Mouse (Mus musculus): ENCODE measurements at regions not wholly inside any gene's neighbourhood (a gene's known extent, or its start where the extent isn't known, plus 50 kb on each side); places are given as distances from the start of the nearest gene placed in this dataset.

DNA sequence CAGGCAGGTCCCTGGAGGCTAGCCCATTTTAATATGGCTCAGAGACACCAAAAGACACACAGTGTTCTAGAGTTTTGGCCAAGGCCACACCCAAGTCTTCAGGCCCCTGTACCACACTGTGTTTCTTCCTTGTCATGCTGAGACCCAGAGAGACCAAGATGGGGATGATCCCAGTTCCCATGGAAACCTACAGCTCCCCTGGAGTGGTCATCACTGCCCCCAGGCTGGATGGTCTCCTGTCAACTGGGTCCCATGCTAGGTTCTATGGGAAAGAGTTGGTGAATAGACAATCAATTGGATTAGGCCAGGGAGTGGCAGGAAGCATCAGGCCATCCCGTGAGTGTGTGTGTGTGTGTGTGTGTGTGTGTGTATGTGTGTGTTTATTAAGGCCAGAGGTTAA, 80.5 kb upstream of the Tle3 start:
- Histone ChIP-seq H3K36me3 (ENCODE audit: control insufficient read depth, insufficient read depth, low read length) (no peaks in the 10 kb centered on the region), H3K9me3 (ENCODE audit: control insufficient read depth, low read depth, low read length) (no peaks in the 10 kb centered on the region), H3K4me2 (replicated peaks; ENCODE audit: low read depth, low read length) (no peak overlapping the region), H3K27me3 (ENCODE audit: control insufficient read depth, insufficient read depth, low read length) (no peaks in the 10 kb centered on the region), H3K4me3 (ENCODE audit: low read depth, low read length) (no peak overlapping the region), H3K4me1 (ENCODE audit: control insufficient read depth, insufficient read depth, low read length) (0 out of 2 replicates have a peak, but pooled peaks cover 2% of the 10 kb centered on the region), H3K9ac (replicated peaks; ENCODE audit: low read depth, low read length) (no peak overlapping the region), H3K27ac (ENCODE audit: low read length) (no peak overlapping the region)
- ATAC-seq (ENCODE audit: insufficient number of reproducible peaks, insufficient read depth, low FRiP score, low read depth), result no peak
- WGBS, result 71% methylated on average over 1 of the region's 1 CpGs

DNA sequence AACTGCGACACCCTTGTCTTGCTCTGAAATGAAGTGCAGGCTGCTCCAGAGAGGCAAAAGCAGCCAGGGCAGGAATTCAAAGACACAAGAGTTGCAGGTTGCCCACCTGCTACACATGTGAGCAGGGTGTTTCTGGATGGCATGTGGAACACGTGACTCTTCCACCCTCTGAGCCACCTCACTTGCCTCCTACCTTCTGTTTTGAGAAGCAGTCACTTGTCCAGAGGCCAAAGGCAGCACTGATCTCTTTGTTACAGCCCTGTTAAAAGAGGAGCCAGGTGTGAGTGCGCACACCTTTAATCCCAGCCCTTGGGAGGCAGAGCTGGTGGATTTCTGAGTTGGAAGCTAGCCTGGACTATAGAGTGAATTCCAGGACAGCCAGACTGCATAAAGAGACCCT, 79.7 kb upstream of the Tle3 start:
- Histone ChIP-seq H3K4me2 (replicated peaks; ENCODE audit: low read depth, low read length) (no peak overlapping the region), H3K4me3 (ENCODE audit: low read depth, low read length) (no peak overlapping the region), H3K4me1 (ENCODE audit: control insufficient read depth, insufficient read depth, low read length) (0 out of 2 replicates have a peak, but pooled peaks cover 2% of the 10 kb centered on the region), H3K36me3 (ENCODE audit: control insufficient read depth, insufficient read depth, low read length) (no peaks in the 10 kb centered on the region), H3K27me3 (ENCODE audit: control insufficient read depth, insufficient read depth, low read length) (no peaks in the 10 kb centered on the region), H3K27ac (ENCODE audit: low read length) (no peak overlapping the region), H3K9me3 (ENCODE audit: control insufficient read depth, low read depth, low read length) (no peaks in the 10 kb centered on the region), H3K9ac (replicated peaks; ENCODE audit: low read depth, low read length) (no peak overlapping the region)
- WGBS, result 80% methylated on average over 3 of the region's 3 CpGs
- no peak for ATAC-seq (ENCODE audit: insufficient number of reproducible peaks, insufficient read depth, low FRiP score, low read depth)

DNA sequence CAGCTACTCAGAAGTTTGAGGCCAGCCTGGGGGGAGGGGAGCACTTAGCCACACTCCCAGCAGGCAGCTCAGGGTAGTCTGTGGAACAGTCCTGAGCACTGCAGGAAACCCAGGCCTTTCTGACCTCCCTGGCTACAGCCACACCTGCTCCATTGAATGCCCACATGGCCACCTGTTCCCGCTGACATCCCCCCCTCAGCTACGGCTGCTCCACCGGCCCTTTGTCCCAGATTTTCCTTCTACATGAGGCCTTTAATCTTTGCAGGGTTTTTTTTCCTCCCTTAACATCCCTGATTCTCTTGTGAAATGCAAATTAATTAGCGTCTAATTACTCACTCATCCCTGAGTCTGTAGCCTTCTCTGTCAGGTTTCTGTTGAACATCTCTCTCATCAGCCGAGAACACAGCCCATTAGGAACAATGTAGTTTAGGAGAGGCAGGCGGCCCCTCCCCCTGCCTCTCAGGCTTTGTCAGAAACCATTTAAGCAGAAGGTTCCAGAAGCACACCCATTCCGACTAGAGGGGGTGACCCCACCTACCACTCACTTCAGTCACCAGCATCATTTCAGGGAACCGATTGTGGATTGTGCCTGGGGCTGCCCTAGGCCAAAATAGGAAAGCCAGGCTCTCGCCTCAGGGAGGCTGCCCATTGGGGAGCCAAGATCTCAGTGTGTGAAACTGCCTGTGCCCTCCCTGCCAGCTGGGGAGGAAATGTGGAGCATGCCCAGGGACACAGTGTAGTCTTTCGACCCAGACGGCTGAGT, 78.8 kb upstream of the Tle3 start:
- H3K27ac ChIP-seq (ENCODE audit: low read length), result no peak overlapping the region
- ATAC-seq (ENCODE audit: insufficient number of reproducible peaks, insufficient read depth, low FRiP score, low read depth), result no peak
- no peak overlapping the region for H3K4me2 ChIP-seq (replicated peaks; ENCODE audit: low read depth, low read length)
- H3K9me3 ChIP-seq (ENCODE audit: control insufficient read depth, low read depth, low read length), result no peaks in the 10 kb centered on the region
- WGBS, result 59% methylated on average over 11 of the region's 11 CpGs
- 0 out of 2 replicates have a peak, but pooled peaks cover 2% of the 10 kb centered on the region for H3K4me1 ChIP-seq (ENCODE audit: control insufficient read depth, insufficient read depth, low read length)
- H3K27me3 ChIP-seq (ENCODE audit: control insufficient read depth, insufficient read depth, low read length), result no peaks in the 10 kb centered on the region
- H3K36me3 ChIP-seq (ENCODE audit: control insufficient read depth, insufficient read depth, low read length), result no peaks in the 10 kb centered on the region
- H3K9ac ChIP-seq (replicated peaks; ENCODE audit: low read depth, low read length), result no peak overlapping the region
- no peak overlapping the region for H3K4me3 ChIP-seq (ENCODE audit: low read depth, low read length)

DNA sequence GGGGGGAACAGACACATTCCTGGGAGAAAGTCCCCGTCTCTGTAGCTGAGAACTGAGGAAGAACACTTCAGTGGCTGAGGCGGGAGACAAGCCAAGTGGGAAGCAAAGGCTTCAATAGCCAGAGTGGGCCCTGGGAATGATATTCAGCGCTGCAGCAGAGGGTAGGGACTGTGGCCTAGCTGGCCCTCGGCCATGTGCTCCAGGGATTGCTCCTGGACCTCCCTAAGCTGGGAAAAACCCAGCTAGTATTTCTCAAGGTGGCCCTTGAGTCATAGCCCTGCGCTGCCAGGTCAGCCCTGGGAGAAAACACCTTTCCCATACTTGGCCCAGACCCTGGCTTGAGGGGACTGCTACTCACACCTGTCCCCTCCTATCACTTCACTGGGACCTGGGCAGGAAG, 77.2 kb upstream of the Tle3 start:
- 89% methylated on average over 5 of the region's 5 CpGs for WGBS
- no peak overlapping the region for H3K4me3 ChIP-seq (ENCODE audit: low read depth, low read length)
- no peak overlapping the region for H3K27ac ChIP-seq (ENCODE audit: low read length)
- 0 out of 2 replicates have a peak, but pooled peaks cover 2% of the 10 kb centered on the region for H3K4me1 ChIP-seq (ENCODE audit: control insufficient read depth, insufficient read depth, low read length)
- no peaks in the 10 kb centered on the region for H3K9me3 ChIP-seq (ENCODE audit: control insufficient read depth, low read depth, low read length)
- H3K9ac ChIP-seq (replicated peaks; ENCODE audit: low read depth, low read length), result no peak overlapping the region
- H3K27me3 ChIP-seq (ENCODE audit: control insufficient read depth, insufficient read depth, low read length), result no peaks in the 10 kb centered on the region
- H3K4me2 ChIP-seq (replicated peaks; ENCODE audit: low read depth, low read length), result no peak overlapping the region
- no peaks in the 10 kb centered on the region for H3K36me3 ChIP-seq (ENCODE audit: control insufficient read depth, insufficient read depth, low read length)
- ATAC-seq (ENCODE audit: insufficient number of reproducible peaks, insufficient read depth, low FRiP score, low read depth), result no peak

DNA sequence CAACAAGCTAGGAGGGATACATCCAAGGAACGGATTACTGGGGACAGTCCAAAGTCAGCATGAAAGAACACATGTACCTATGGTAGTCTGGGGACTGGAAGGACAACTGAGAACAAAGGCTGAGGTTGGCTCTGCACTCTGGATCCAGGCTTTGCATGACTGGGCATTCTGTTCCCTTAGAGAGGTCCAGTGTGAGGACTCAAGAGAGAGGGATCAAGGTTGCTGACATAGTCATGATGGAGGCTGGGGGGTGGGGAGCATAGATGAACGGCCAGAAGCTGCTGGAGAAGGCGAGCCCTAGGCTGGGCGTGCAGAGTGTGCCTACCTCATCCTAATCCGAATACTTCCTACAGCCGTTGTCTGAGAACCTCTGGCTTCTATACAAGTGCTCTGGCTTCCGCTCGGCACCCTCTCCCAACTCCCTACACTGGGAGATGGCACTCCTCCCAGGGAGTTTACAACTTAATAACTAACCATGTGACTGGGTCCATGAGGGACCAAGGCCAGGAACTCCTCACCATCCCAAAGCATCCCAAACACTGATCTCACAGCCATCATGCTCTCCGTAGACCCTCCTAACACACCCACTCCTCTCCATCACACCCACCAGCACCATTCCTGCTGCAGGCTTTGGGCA, 75.7 kb upstream of the Tle3 start:
- 0 out of 2 replicates have a peak, but pooled peaks cover 2% of the 10 kb centered on the region for H3K4me1 ChIP-seq (ENCODE audit: control insufficient read depth, insufficient read depth, low read length)
- H3K27ac ChIP-seq (ENCODE audit: low read length), result no peak overlapping the region
- no peaks in the 10 kb centered on the region for H3K36me3 ChIP-seq (ENCODE audit: control insufficient read depth, insufficient read depth, low read length)
- no peaks in the 10 kb centered on the region for H3K9me3 ChIP-seq (ENCODE audit: control insufficient read depth, low read depth, low read length)
- ATAC-seq (ENCODE audit: insufficient number of reproducible peaks, insufficient read depth, low FRiP score, low read depth), result no peak
- WGBS, result 91% methylated on average over 9 of the region's 9 CpGs
- H3K9ac ChIP-seq (replicated peaks; ENCODE audit: low read depth, low read length), result no peak overlapping the region
- H3K4me2 ChIP-seq (replicated peaks; ENCODE audit: low read depth, low read length), result no peak overlapping the region
- H3K27me3 ChIP-seq (ENCODE audit: control insufficient read depth, insufficient read depth, low read length), result no peaks in the 10 kb centered on the region
- no peak overlapping the region for H3K4me3 ChIP-seq (ENCODE audit: low read depth, low read length)

DNA sequence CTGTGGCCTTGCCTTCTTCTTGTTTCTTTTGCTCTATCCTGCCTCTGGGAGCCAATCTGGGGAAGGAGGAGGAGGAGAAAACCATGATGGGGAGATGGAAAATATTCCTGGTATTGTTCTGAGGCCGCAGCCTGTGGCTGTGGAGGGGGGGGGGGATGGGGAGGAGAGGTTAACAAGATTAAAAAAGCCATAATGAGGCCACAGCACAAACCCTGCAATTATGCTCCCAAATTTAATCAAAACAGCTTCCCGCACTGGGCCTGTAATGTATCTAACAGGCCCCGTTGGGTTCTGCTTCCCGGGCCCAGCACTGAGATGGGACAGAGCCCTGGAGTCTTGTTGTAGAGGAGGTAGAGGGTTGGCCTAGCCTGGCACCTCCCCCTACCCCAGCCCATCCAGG, 74.8 kb upstream of the Tle3 start:
- no peaks in the 10 kb centered on the region for H3K36me3 ChIP-seq (ENCODE audit: control insufficient read depth, insufficient read depth, low read length)
- H3K27me3 ChIP-seq (ENCODE audit: control insufficient read depth, insufficient read depth, low read length), result no peaks in the 10 kb centered on the region
- H3K4me1 ChIP-seq (ENCODE audit: control insufficient read depth, insufficient read depth, low read length), result 0 out of 2 replicates have a peak, but pooled peaks cover 2% of the 10 kb centered on the region
- H3K4me3 ChIP-seq (ENCODE audit: low read depth, low read length), result no peak overlapping the region
- H3K4me2 ChIP-seq (replicated peaks; ENCODE audit: low read depth, low read length), result no peak overlapping the region
- H3K9me3 ChIP-seq (ENCODE audit: control insufficient read depth, low read depth, low read length), result no peaks in the 10 kb centered on the region
- 51% methylated on average over 4 of the region's 4 CpGs for WGBS
- no peak overlapping the region for H3K27ac ChIP-seq (ENCODE audit: low read length)
- no peak overlapping the region for H3K9ac ChIP-seq (replicated peaks; ENCODE audit: low read depth, low read length)
- ATAC-seq (ENCODE audit: insufficient number of reproducible peaks, insufficient read depth, low FRiP score, low read depth), result no peak

DNA sequence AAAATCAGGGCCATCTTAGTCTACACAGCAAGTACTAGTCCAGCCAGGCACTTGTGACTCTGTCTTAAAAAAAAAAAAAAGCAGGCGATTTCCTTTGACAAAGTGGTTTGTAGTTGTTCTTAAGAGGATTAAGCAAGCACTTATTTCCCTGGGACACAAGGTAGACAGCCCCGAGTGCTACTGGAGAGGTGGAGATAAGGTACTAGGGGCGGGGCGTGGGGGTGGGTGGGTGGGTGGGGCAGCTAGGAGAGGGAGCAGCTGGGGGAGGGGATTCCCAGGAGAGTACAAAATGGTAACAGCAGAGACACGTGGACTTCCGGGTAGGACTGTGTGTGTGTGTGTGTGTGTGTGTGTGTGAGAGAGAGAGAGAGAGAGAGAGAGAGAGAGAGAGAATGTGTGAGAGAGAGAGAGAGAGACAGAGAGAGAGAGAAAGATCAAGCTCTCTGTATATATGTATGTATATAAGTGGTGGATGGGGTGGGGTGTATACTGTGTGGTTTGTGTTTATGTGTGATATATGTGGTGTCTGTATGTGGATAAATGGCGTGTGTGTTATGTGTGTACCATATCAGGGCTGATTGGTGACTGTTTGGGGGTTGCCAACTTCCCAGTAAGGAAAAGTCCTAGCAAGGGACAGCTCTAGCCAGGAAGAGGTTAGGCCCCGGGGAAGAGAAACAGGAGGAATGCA, 72.1 kb upstream of the Tle3 start:
- Histone ChIP-seq H3K4me2 (replicated peaks; ENCODE audit: low read depth, low read length) (no peak overlapping the region), H3K27me3 (ENCODE audit: control insufficient read depth, insufficient read depth, low read length) (no peaks in the 10 kb centered on the region), H3K27ac (ENCODE audit: low read length) (no peak overlapping the region), H3K9me3 (ENCODE audit: control insufficient read depth, low read depth, low read length) (no peaks in the 10 kb centered on the region), H3K36me3 (ENCODE audit: control insufficient read depth, insufficient read depth, low read length) (no peaks in the 10 kb centered on the region), H3K9ac (replicated peaks; ENCODE audit: low read depth, low read length) (no peak overlapping the region), H3K4me3 (ENCODE audit: low read depth, low read length) (no peak overlapping the region), H3K4me1 (ENCODE audit: control insufficient read depth, insufficient read depth, low read length) (no peaks in the 10 kb centered on the region)
- WGBS, result 45% methylated on average over 8 of the region's 8 CpGs
- ATAC-seq (ENCODE audit: insufficient number of reproducible peaks, insufficient read depth, low FRiP score, low read depth), result 0 out of 2 replicates have a peak, but pooled peaks have one; percentile 35

DNA sequence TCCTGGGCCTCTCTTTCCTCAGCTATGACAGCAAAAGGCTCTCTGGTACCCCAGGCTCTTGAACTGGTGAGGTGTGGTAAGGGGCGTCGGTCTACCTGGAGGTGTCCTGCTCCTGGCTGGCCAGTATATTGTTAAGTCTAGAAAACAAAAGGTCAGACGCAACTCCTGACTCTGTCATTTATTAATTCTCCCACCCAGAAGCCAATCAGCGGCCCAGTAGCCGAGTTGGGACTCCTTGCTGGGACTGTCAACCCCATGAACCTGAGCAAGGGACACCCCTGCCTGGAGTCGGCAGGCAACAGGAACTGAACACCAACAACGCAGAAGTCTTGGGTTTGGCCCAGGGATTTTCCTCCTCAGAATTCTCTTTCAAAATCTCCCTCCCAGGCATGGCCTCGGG, 71.1 kb upstream of the Tle3 start:
- H3K27ac ChIP-seq (ENCODE audit: low read length), result no peak overlapping the region
- H3K36me3 ChIP-seq (ENCODE audit: control insufficient read depth, insufficient read depth, low read length), result no peaks in the 10 kb centered on the region
- H3K9ac ChIP-seq (replicated peaks; ENCODE audit: low read depth, low read length), result no peak overlapping the region
- no peaks in the 10 kb centered on the region for H3K9me3 ChIP-seq (ENCODE audit: control insufficient read depth, low read depth, low read length)
- no peak overlapping the region for H3K4me3 ChIP-seq (ENCODE audit: low read depth, low read length)
- H3K4me2 ChIP-seq (replicated peaks; ENCODE audit: low read depth, low read length), result no peak overlapping the region
- no peaks in the 10 kb centered on the region for H3K27me3 ChIP-seq (ENCODE audit: control insufficient read depth, insufficient read depth, low read length)
- 88% methylated on average over 8 of the region's 8 CpGs for WGBS
- no peaks in the 10 kb centered on the region for H3K4me1 ChIP-seq (ENCODE audit: control insufficient read depth, insufficient read depth, low read length)
- ATAC-seq (ENCODE audit: insufficient number of reproducible peaks, insufficient read depth, low FRiP score, low read depth), result no peak
